Mouse (Mus musculus): ENCODE data around the gene Zfp418. TPM values are rescaled to one million over a fixed set of nuclear protein-coding genes. Genes with fewer than 3 reads are reported as not detected.
"Not testable (repeated sequence)": the region's sequence is repeated elsewhere in the genome, so short reads cannot be mapped to it uniquely, and the experiment has no call there.

Gene Zfp418
- polyA plus RNA-seq (2015; fragmentation: Nextera tagmentation; extraction: Ambion mirVana): 0.36 and 0.47 TPM in 2 replicates

- Histone ChIP-seq H3K27ac (replicated peaks) (no peak within 1 kb of the TSS), H3K4me2 (peak within 1 kb of the TSS; percentile 69), H3K4me1 (replicated peaks) (peaks cover 6% of the 10 kb centered on the region), H3K36me3 (replicated peaks) (no peaks in the 10 kb centered on the region), H3K9ac (peak within 1 kb of the TSS; percentile 52), H3K9me3 (replicated peaks) (no peaks in the 10 kb centered on the region), H3K27me3 (no peaks in the 10 kb centered on the region), H3K4me3 (replicated peaks) (peak within 1 kb of the TSS; percentile 65)
- ATAC-seq (ENCODE audit: insufficient read depth): peak; percentile 79
- 1% methylated on average over 26 of the region's 26 CpGs for WGBS (ENCODE audit: insufficient replicate concordance)
Measured at GRCm38 (mm10) chr7:7171227-7172147, at the start of gene Zfp418. Gene Zfp418, plus strand, starts transcription at chr7:7171330.

- peak overlapping the region; percentile 71 for H3K4me2 ChIP-seq
- H3K36me3 ChIP-seq (replicated peaks): peaks cover 21% of the 10 kb centered on the region; the same call in 1 of the 2 replicates
- H3K9me3 ChIP-seq (replicated peaks): no peaks in the 10 kb centered on the region
- H3K27ac ChIP-seq (replicated peaks): no peak overlapping the region
- H3K9ac ChIP-seq: no peak overlapping the region
- H3K27me3 ChIP-seq: no peaks in the 10 kb centered on the region
- ATAC-seq (ENCODE audit: insufficient read depth): no peak
- WGBS (ENCODE audit: insufficient replicate concordance): 42% methylated on average over 6 of the region's 6 CpGs
- H3K4me1 ChIP-seq (replicated peaks): peaks cover 13% of the 10 kb centered on the region
- H3K4me3 ChIP-seq (replicated peaks): peak overlapping the region; percentile 65
Measured at GRCm38 (mm10) chr7:7121602-7121980, 49.5 kb upstream of the Zfp418 start.

GRCm38 (mm10) chr7:7130491-7131124 lies 40.5 kb upstream of the Zfp418 start:
- not testable (repeated sequence) for H3K36me3 ChIP-seq (replicated peaks); H3K9me3 ChIP-seq (replicated peaks); H3K9ac ChIP-seq; H3K4me3 ChIP-seq (replicated peaks); ATAC-seq (ENCODE audit: insufficient read depth); H3K4me1 ChIP-seq (replicated peaks); H3K27ac ChIP-seq (replicated peaks); H3K4me2 ChIP-seq; H3K27me3 ChIP-seq
- 79% methylated on average over 15 of the region's 15 CpGs for WGBS (ENCODE audit: insufficient replicate concordance)

- Histone ChIP-seq H3K4me1 (replicated peaks) (no peaks in the 10 kb centered on the region), H3K4me2 (no peak overlapping the region), H3K27ac (replicated peaks) (no peak overlapping the region), H3K4me3 (replicated peaks) (no peak overlapping the region), H3K36me3 (replicated peaks) (no peaks in the 10 kb centered on the region), H3K9ac (no peak overlapping the region), H3K9me3 (replicated peaks) (no peaks in the 10 kb centered on the region), H3K27me3 (no peaks in the 10 kb centered on the region)
- no peak for ATAC-seq (ENCODE audit: insufficient read depth)
- 58% methylated on average over 8 of the region's 8 CpGs for WGBS (ENCODE audit: insufficient replicate concordance)
Measured at GRCm38 (mm10) chr7:7132751-7133150, 38.4 kb upstream of the Zfp418 start.

GRCm38 (mm10) chr7:7136379-7136866 lies 34.7 kb upstream of the Zfp418 start, which contains the start of gene Zfp773:
Gene Zfp773, minus strand, starts transcription at chr7:7136755.
- Histone ChIP-seq H3K36me3 (replicated peaks) (no peaks in the 10 kb centered on the region), H3K9me3 (replicated peaks) (no peaks in the 10 kb centered on the region), H3K4me2 (peak within 1 kb of the TSS; percentile 52), H3K4me3 (replicated peaks) (peak within 1 kb of the TSS; percentile 46), H3K27ac (replicated peaks) (no peak within 1 kb of the TSS), H3K27me3 (no peaks in the 10 kb centered on the region), H3K9ac (no peak within 1 kb of the TSS), H3K4me1 (replicated peaks) (no peaks in the 10 kb centered on the region)
- WGBS (ENCODE audit: insufficient replicate concordance): 4% methylated on average over 16 of the region's 16 CpGs
- ATAC-seq (ENCODE audit: insufficient read depth): peak; percentile 80

- no peaks in the 10 kb centered on the region for H3K4me1 ChIP-seq (replicated peaks)
- no peaks in the 10 kb centered on the region for H3K27me3 ChIP-seq
- H3K36me3 ChIP-seq (replicated peaks): no peaks in the 10 kb centered on the region
- H3K27ac ChIP-seq (replicated peaks): no peak overlapping the region
- no peak overlapping the region for H3K4me2 ChIP-seq
- no peak for ATAC-seq (ENCODE audit: insufficient read depth)
- WGBS (ENCODE audit: insufficient replicate concordance): 55% methylated on average over 1 of the region's 1 CpGs
- H3K9ac ChIP-seq: no peak overlapping the region
- no peak overlapping the region for H3K4me3 ChIP-seq (replicated peaks)
- H3K9me3 ChIP-seq (replicated peaks): no peaks in the 10 kb centered on the region
Measured at GRCm38 (mm10) chr7:7144215-7144614, 26.9 kb upstream of the Zfp418 start.

- Histone ChIP-seq H3K4me3 (replicated peaks) (no peak overlapping the region), H3K4me1 (replicated peaks) (no peaks in the 10 kb centered on the region), H3K9me3 (replicated peaks) (no peaks in the 10 kb centered on the region), H3K9ac (no peak overlapping the region), H3K4me2 (no peak overlapping the region), H3K27me3 (no peaks in the 10 kb centered on the region), H3K36me3 (replicated peaks) (no peaks in the 10 kb centered on the region), H3K27ac (replicated peaks) (no peak overlapping the region)
- 74% methylated on average over 15 of the region's 15 CpGs for WGBS (ENCODE audit: insufficient replicate concordance)
- no peak for ATAC-seq (ENCODE audit: insufficient read depth)
Measured at GRCm38 (mm10) chr7:7145991-7146608, 25.0 kb upstream of the Zfp418 start.

- H3K27ac ChIP-seq (replicated peaks): no peak overlapping the region
- H3K4me1 ChIP-seq (replicated peaks): 0 out of 2 replicates have a peak, but pooled peaks cover 8% of the 10 kb centered on the region
- 63% methylated on average over 1 of the region's 1 CpGs for WGBS (ENCODE audit: insufficient replicate concordance)
- no peaks in the 10 kb centered on the region for H3K9me3 ChIP-seq (replicated peaks)
- no peaks in the 10 kb centered on the region for H3K27me3 ChIP-seq
- H3K4me3 ChIP-seq (replicated peaks): no peak overlapping the region
- peaks cover 12% of the 10 kb centered on the region; the same call in 1 of the 2 replicates for H3K36me3 ChIP-seq (replicated peaks)
- H3K4me2 ChIP-seq: no peak overlapping the region
- ATAC-seq (ENCODE audit: insufficient read depth): no peak
- H3K9ac ChIP-seq: no peak overlapping the region
Measured at GRCm38 (mm10) chr7:7185897-7186296, 14.8 kb downstream of the Zfp418 start.

GRCm38 (mm10) chr7:7187417-7188190 lies 16.5 kb downstream of the Zfp418 start:
- no peaks in the 10 kb centered on the region for H3K9me3 ChIP-seq (replicated peaks)
- 20% methylated on average over 13 of the region's 13 CpGs for WGBS (ENCODE audit: insufficient replicate concordance)
- H3K4me1 ChIP-seq (replicated peaks): 0 out of 2 replicates have a peak, but pooled peaks cover 8% of the 10 kb centered on the region
- H3K27ac ChIP-seq (replicated peaks): no peak overlapping the region
- H3K4me3 ChIP-seq (replicated peaks): peak overlapping the region; percentile 53
- H3K4me2 ChIP-seq: peak overlapping the region; percentile 60
- no peaks in the 10 kb centered on the region for H3K27me3 ChIP-seq
- peak; percentile 31; the same call in 1 of the 2 replicates for ATAC-seq (ENCODE audit: insufficient read depth)
- no peak overlapping the region for H3K9ac ChIP-seq
- no peaks in the 10 kb centered on the region for H3K36me3 ChIP-seq (replicated peaks)

GRCm38 (mm10) chr7:7188191-7188942 lies 17.2 kb downstream of the Zfp418 start:
- Histone ChIP-seq H3K27me3 (no peaks in the 10 kb centered on the region), H3K4me2 (peak overlapping the region; percentile 60), H3K9ac (no peak overlapping the region), H3K4me1 (replicated peaks) (0 out of 2 replicates have a peak, but pooled peaks cover 8% of the 10 kb centered on the region), H3K36me3 (replicated peaks) (no peaks in the 10 kb centered on the region), H3K9me3 (replicated peaks) (no peaks in the 10 kb centered on the region), H3K4me3 (replicated peaks) (peak overlapping the region; percentile 53), H3K27ac (replicated peaks) (no peak overlapping the region)
- ATAC-seq (ENCODE audit: insufficient read depth): peak; percentile 78
- WGBS (ENCODE audit: insufficient replicate concordance): 7% methylated on average over 18 of the region's 18 CpGs
